Mouse (Mus musculus) C2C12 (cell line): ENCODE results near the gene Grip2.

Experiments
- CEBPB ChIP-seq: IDR thresholded peaks from one replicate; pipeline ENCODE4 v1.6.1; 2011; ENCODE audit warnings: low read depth, mild to moderate bottlenecking, control low read depth, moderate library complexity
- CTCF ChIP-seq: IDR thresholded peaks from one replicate; pipeline ENCODE4 v1.5.1; 2011; ENCODE audit not compliant: control insufficient read depth, insufficient read depth, insufficient read length
- FOSL1 ChIP-seq: IDR thresholded peaks from one replicate; pipeline ENCODE4 v1.8.0; 2011; ENCODE audit warnings: mild to moderate bottlenecking, low read length; ENCODE audit not compliant: poor library complexity, insufficient read depth, severe bottlenecking
- MAX ChIP-seq: IDR thresholded peaks from one replicate; pipeline ENCODE4 v1.6.1; 2011; ENCODE audit warnings: mild to moderate bottlenecking, control low read depth
- MYOD1 ChIP-seq: IDR thresholded peaks from one replicate; pipeline ENCODE4 v1.6.1; 2011; ENCODE audit warnings: low read depth; ENCODE audit not compliant: control insufficient read depth, insufficient read length
- MYOG ChIP-seq: IDR thresholded peaks from one replicate; pipeline ENCODE4 v1.6.1; 2011; ENCODE audit not compliant: control insufficient read depth, insufficient read length; ENCODE audit errors: extremely low read depth

DNA sequence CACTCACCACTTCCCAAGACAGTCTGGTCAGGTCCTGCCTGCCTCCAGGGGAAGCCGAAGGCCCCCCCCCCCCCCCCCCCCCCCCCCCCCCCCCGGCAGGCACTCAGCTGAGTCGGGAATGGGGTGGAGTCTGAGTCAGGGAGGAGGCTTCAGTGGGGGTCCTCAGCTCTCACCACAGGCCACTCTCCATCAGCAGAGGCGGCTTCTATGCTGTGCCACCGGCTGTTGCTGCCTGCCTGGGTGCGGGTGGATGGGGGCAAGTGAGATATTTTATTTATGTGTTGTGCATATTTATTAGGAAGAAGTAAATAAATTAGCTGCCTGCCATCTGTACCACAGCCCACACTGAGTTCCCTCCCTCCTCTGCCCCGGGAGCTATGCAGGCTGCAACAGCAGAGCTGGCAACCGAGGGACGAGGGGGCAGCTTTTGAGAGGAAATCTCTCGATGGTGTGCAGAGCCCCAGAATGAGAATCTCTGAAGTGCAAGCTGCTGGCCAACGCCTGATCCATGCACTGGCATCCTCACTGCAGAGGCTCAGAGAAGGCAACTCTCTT, at the start of gene Grip2:
- TF ChIP-seq CTCF (no peak), MYOD1 (no peak), MAX (no peak), FOSL1 (no peak), MYOG (no peak), CEBPB (no peak)
